Mouse (Mus musculus): ENCODE data around the gene Iqgap2. TPM values are rescaled to one million over a fixed set of nuclear protein-coding genes. Genes with fewer than 3 reads are reported as not detected.

Gene Iqgap2
- polyA plus RNA-seq, 1 experiment from 2014 or later: 7.8 TPM

GRCm38 (mm10) chr13:95841946-95842345 lies 49.8 kb downstream of the Iqgap2 start:
- Histone ChIP-seq H3K4me3 (no peak overlapping the region), H3K9me3 (no peaks in the 10 kb centered on the region), H3K27me3 (ENCODE audit: insufficient read depth, poor library complexity, severe bottlenecking) (no peaks in the 10 kb centered on the region), H3K4me1 (no peaks in the 10 kb centered on the region), H3K36me3 (no peaks in the 10 kb centered on the region), H3K27ac (no peak overlapping the region)
- 87% methylated on average over 1 of the region's 1 CpGs for WGBS
- DNase-seq (ENCODE audit: low spot score): no peak

- H3K9me3 ChIP-seq: no peaks in the 10 kb centered on the region
- no peak for DNase-seq (ENCODE audit: low spot score)
- H3K4me1 ChIP-seq: 0 out of 2 replicates have a peak, but pooled peaks cover 2% of the 10 kb centered on the region
- H3K27me3 ChIP-seq (ENCODE audit: insufficient read depth, poor library complexity, severe bottlenecking): no peaks in the 10 kb centered on the region
- WGBS: 85% methylated on average over 3 of the region's 3 CpGs
- H3K27ac ChIP-seq: no peak overlapping the region
- no peak overlapping the region for H3K4me3 ChIP-seq
- H3K36me3 ChIP-seq: no peaks in the 10 kb centered on the region
Measured at GRCm38 (mm10) chr13:95836944-95837343, 54.8 kb downstream of the Iqgap2 start.

GRCm38 (mm10) chr13:95833473-95833872 lies 58.2 kb downstream of the Iqgap2 start:
- 0 out of 2 replicates have a peak, but pooled peaks cover 3% of the 10 kb centered on the region for H3K27me3 ChIP-seq (ENCODE audit: insufficient read depth, poor library complexity, severe bottlenecking)
- no peaks in the 10 kb centered on the region for H3K9me3 ChIP-seq
- WGBS: 88% methylated on average over 6 of the region's 6 CpGs
- DNase-seq (ENCODE audit: low spot score): no peak
- H3K4me1 ChIP-seq: 0 out of 2 replicates have a peak, but pooled peaks cover 5% of the 10 kb centered on the region
- H3K4me3 ChIP-seq: no peak overlapping the region
- H3K36me3 ChIP-seq: no peaks in the 10 kb centered on the region
- no peak overlapping the region for H3K27ac ChIP-seq

GRCm38 (mm10) chr13:95832712-95833111 lies 59.0 kb downstream of the Iqgap2 start:
- H3K27me3 ChIP-seq (ENCODE audit: insufficient read depth, poor library complexity, severe bottlenecking): 0 out of 2 replicates have a peak, but pooled peaks cover 3% of the 10 kb centered on the region
- no peak overlapping the region for H3K27ac ChIP-seq
- 87% methylated on average over 3 of the region's 3 CpGs for WGBS
- no peak overlapping the region for H3K4me3 ChIP-seq
- DNase-seq (ENCODE audit: low spot score): no peak
- H3K36me3 ChIP-seq: no peaks in the 10 kb centered on the region
- no peaks in the 10 kb centered on the region for H3K9me3 ChIP-seq
- H3K4me1 ChIP-seq: 0 out of 2 replicates have a peak, but pooled peaks cover 5% of the 10 kb centered on the region

GRCm38 (mm10) chr13:95831760-95832159 lies 60.0 kb downstream of the Iqgap2 start:
- Histone ChIP-seq H3K9me3 (no peaks in the 10 kb centered on the region), H3K4me1 (0 out of 2 replicates have a peak, but pooled peaks cover 5% of the 10 kb centered on the region), H3K27ac (no peak overlapping the region), H3K4me3 (no peak overlapping the region), H3K27me3 (ENCODE audit: insufficient read depth, poor library complexity, severe bottlenecking) (0 out of 2 replicates have a peak, but pooled peaks cover 3% of the 10 kb centered on the region), H3K36me3 (no peaks in the 10 kb centered on the region)
- no peak for DNase-seq (ENCODE audit: low spot score)

- Histone ChIP-seq H3K9me3 (no peaks in the 10 kb centered on the region), H3K27me3 (ENCODE audit: insufficient read depth, poor library complexity, severe bottlenecking) (0 out of 2 replicates have a peak, but pooled peaks cover 3% of the 10 kb centered on the region), H3K36me3 (0 out of 2 replicates have a peak, but pooled peaks cover 2% of the 10 kb centered on the region), H3K4me3 (no peak overlapping the region), H3K27ac (no peak overlapping the region), H3K4me1 (0 out of 2 replicates have a peak, but pooled peaks cover 5% of the 10 kb centered on the region)
- no peak for DNase-seq (ENCODE audit: low spot score)
- 77% methylated on average over 7 of the region's 7 CpGs for WGBS
Measured at GRCm38 (mm10) chr13:95829431-95830171, 62.1 kb downstream of the Iqgap2 start.

- 91% methylated on average over 5 of the region's 5 CpGs for WGBS
Measured at GRCm38 (mm10) chr13:95828616-95829015, 63.1 kb downstream of the Iqgap2 start.

GRCm38 (mm10) chr13:95826178-95826577 lies 65.5 kb downstream of the Iqgap2 start:
- 76% methylated on average over 6 of the region's 6 CpGs for WGBS

More at GRCm38 (mm10) chr13:95828616-95829015, 63.1 kb downstream of the Iqgap2 start:
- no peaks in the 10 kb centered on the region for H3K9me3 ChIP-seq
- H3K27ac ChIP-seq: no peak overlapping the region
- H3K4me3 ChIP-seq: no peak overlapping the region
- 0 out of 2 replicates have a peak, but pooled peaks cover 2% of the 10 kb centered on the region for H3K36me3 ChIP-seq
- 0 out of 2 replicates have a peak, but pooled peaks cover 5% of the 10 kb centered on the region for H3K4me1 ChIP-seq
- H3K27me3 ChIP-seq (ENCODE audit: insufficient read depth, poor library complexity, severe bottlenecking): 0 out of 2 replicates have a peak, but pooled peaks cover 3% of the 10 kb centered on the region
- no peak for DNase-seq (ENCODE audit: low spot score)

GRCm38 (mm10) chr13:95822918-95823317 lies 68.8 kb downstream of the Iqgap2 start:
- WGBS: 89% methylated on average over 6 of the region's 6 CpGs
- DNase-seq (ENCODE audit: low spot score): no peak

More at GRCm38 (mm10) chr13:95826178-95826577, 65.5 kb downstream of the Iqgap2 start:
- Histone ChIP-seq H3K27me3 (ENCODE audit: insufficient read depth, poor library complexity, severe bottlenecking) (0 out of 2 replicates have a peak, but pooled peaks cover 3% of the 10 kb centered on the region), H3K36me3 (0 out of 2 replicates have a peak, but pooled peaks cover 2% of the 10 kb centered on the region), H3K4me1 (0 out of 2 replicates have a peak, but pooled peaks cover 3% of the 10 kb centered on the region), H3K27ac (no peak overlapping the region), H3K9me3 (no peaks in the 10 kb centered on the region), H3K4me3 (no peak overlapping the region)
- DNase-seq (ENCODE audit: low spot score): no peak

GRCm38 (mm10) chr13:95820071-95820470 lies 71.7 kb downstream of the Iqgap2 start:
- Histone ChIP-seq H3K27ac (no peak overlapping the region), H3K4me1 (no peaks in the 10 kb centered on the region), H3K4me3 (no peak overlapping the region), H3K36me3 (0 out of 2 replicates have a peak, but pooled peaks cover 2% of the 10 kb centered on the region), H3K27me3 (ENCODE audit: insufficient read depth, poor library complexity, severe bottlenecking) (0 out of 2 replicates have a peak, but pooled peaks cover 4% of the 10 kb centered on the region), H3K9me3 (no peaks in the 10 kb centered on the region)
- 87% methylated on average over 9 of the region's 9 CpGs for WGBS
- DNase-seq (ENCODE audit: low spot score): no peak

More at GRCm38 (mm10) chr13:95822918-95823317, 68.8 kb downstream of the Iqgap2 start:
- Histone ChIP-seq H3K4me3 (no peak overlapping the region), H3K27me3 (ENCODE audit: insufficient read depth, poor library complexity, severe bottlenecking) (0 out of 2 replicates have a peak, but pooled peaks cover 4% of the 10 kb centered on the region), H3K36me3 (0 out of 2 replicates have a peak, but pooled peaks cover 2% of the 10 kb centered on the region), H3K27ac (no peak overlapping the region), H3K4me1 (no peaks in the 10 kb centered on the region), H3K9me3 (no peaks in the 10 kb centered on the region)

- no peak overlapping the region for H3K27ac ChIP-seq
- no peaks in the 10 kb centered on the region for H3K4me1 ChIP-seq
- WGBS: 88% methylated on average over 4 of the region's 4 CpGs
- no peak overlapping the region for H3K4me3 ChIP-seq
- no peaks in the 10 kb centered on the region for H3K9me3 ChIP-seq
- H3K36me3 ChIP-seq: no peaks in the 10 kb centered on the region
- 0 out of 2 replicates have a peak, but pooled peaks cover 4% of the 10 kb centered on the region for H3K27me3 ChIP-seq (ENCODE audit: insufficient read depth, poor library complexity, severe bottlenecking)
- DNase-seq (ENCODE audit: low spot score): no peak
Measured at GRCm38 (mm10) chr13:95818941-95819340, 72.8 kb downstream of the Iqgap2 start.

- H3K4me3 ChIP-seq: no peak overlapping the region
- H3K27ac ChIP-seq: no peak overlapping the region
- H3K36me3 ChIP-seq: no peaks in the 10 kb centered on the region
- no peaks in the 10 kb centered on the region for H3K9me3 ChIP-seq
- H3K27me3 ChIP-seq (ENCODE audit: insufficient read depth, poor library complexity, severe bottlenecking): 0 out of 2 replicates have a peak, but pooled peaks cover 4% of the 10 kb centered on the region
- 84% methylated on average over 3 of the region's 3 CpGs for WGBS
- no peak for DNase-seq (ENCODE audit: low spot score)
- no peaks in the 10 kb centered on the region for H3K4me1 ChIP-seq
Measured at GRCm38 (mm10) chr13:95813643-95814042, 78.1 kb downstream of the Iqgap2 start.

- no peaks in the 10 kb centered on the region for H3K27me3 ChIP-seq (ENCODE audit: insufficient read depth, poor library complexity, severe bottlenecking)
- peaks cover 5% of the 10 kb centered on the region; the same call in 1 of the 2 replicates for H3K4me1 ChIP-seq
- no peak overlapping the region for H3K27ac ChIP-seq
- no peaks in the 10 kb centered on the region for H3K36me3 ChIP-seq
- 62% methylated on average over 2 of the region's 2 CpGs for WGBS
- no peak for DNase-seq (ENCODE audit: low spot score)
- H3K4me3 ChIP-seq: no peak overlapping the region
- H3K9me3 ChIP-seq: no peaks in the 10 kb centered on the region
Measured at GRCm38 (mm10) chr13:95810796-95811195, 80.9 kb downstream of the Iqgap2 start.

All from heart, embryonic 10.5 days (tissue).